9 mouse cellular contexts compared by ENCODE assay signal in the genomic region with DNA sequence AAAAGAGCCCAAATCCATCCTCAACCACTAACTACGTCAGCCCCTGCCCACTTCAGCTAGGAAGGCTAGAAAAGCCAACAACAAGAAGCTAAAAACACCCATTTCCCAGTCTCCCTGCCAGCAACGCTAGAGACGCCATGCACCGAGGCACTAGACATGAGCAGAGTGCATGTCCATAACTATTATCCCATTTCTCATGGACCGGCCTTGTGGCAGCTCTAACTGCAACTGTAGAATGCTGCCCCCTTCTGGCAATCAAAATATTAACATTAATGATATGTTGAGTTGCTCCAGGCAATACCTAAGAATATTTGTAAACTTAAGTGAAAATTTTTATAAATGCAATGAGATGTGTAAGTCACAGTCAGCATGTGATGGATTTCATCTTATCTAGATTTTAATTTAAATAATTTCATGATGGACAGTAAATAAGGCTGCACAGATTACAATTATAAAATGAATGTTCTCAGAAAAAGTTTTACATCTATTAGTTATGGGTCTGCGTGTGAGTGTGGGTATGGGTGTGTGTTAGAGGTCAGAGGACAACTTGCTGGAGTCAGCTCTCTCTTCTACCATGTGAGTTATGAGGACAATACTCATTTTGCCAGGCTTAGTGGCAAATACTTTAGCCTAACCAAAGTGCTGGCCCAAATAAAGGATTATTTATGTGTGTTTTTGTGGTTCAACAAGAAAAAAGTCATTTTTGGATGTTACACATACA.
DNase-seq lines count a peak whose midpoint lies in the region; ATAC-seq and TF ChIP-seq lines count a peak whose summit lies in the region.
"Had no signal": no experiment of that assay in that cellular context is flagged by ENCODE, and none has a peak within 500 bp of the region (broad histone marks: within the 10 kb centered on the region; RNA-seq: fewer than 3 reads in every experiment).

No protein-coding gene starts in this region.

- TF ChIP-seq CTCF in kidney, adult 2 months (conservative IDR thresholded peaks at IDR 0.05; ENCODE audit: insufficient read depth, insufficient read length, low read depth, low read length): peak; percentile 68
- peak; percentile 32 to 70; a peak in 3 of 4 replicates for TF ChIP-seq CTCF in CH12.LX (conservative IDR thresholded peaks at IDR 0.05 in 1 of 2, IDR thresholded peaks at IDR 0.05 in 1 of 2; ENCODE audit: low read depth in 2 of 2, low read length in 2 of 2)
- peak; percentile 82 for TF ChIP-seq CTCF in stomach, postnatal 0 days (IDR thresholded peaks at IDR 0.05; ENCODE audit: low read depth)

- H3K9me3 ChIP-seq in CH12.LX (replicated peaks; ENCODE audit: low read length): no peaks in the 10 kb centered on the region
- no peaks in the 10 kb centered on the region for H3K9me3 ChIP-seq in embryonic facial prominence, embryonic 11.5 days (replicated peaks; ENCODE audit: control insufficient read depth, low read length)
- H3K9me3 ChIP-seq in stomach, postnatal 0 days (ENCODE audit: control insufficient read depth, low read length): no peaks in the 10 kb centered on the region
- H3K9me3 ChIP-seq: embryonic facial prominence, embryonic 13.5 days had no signal

- no peaks in the 10 kb centered on the region for H3K4me1 ChIP-seq in kidney, adult 2 months (ENCODE audit: control insufficient read depth, insufficient read depth, low read length)
- H3K4me1 ChIP-seq in CH12.LX (ENCODE audit: control insufficient read depth in 1 of 2, insufficient read depth in 2 of 2): no peaks in the 10 kb centered on the region
- H3K4me1 ChIP-seq in embryonic facial prominence, embryonic 11.5 days (ENCODE audit: control insufficient read depth, insufficient read depth, low read length): no peaks in the 10 kb centered on the region
- H3K4me1 ChIP-seq in stomach, postnatal 0 days (replicated peaks; ENCODE audit: control insufficient read depth, insufficient read depth): no peaks in the 10 kb centered on the region
- H3K4me1 ChIP-seq: embryonic facial prominence, embryonic 13.5 days had no signal

- no peak for TF ChIP-seq POLR2A in kidney, adult 2 months (IDR thresholded peaks at IDR 0.05; ENCODE audit: low read depth, low read length)
- TF ChIP-seq POLR2A in CH12.LX (IDR thresholded peaks at IDR 0.05; ENCODE audit: low read depth, low read length): no peak

- no peaks in the 10 kb centered on the region for H3K27me3 ChIP-seq in kidney, adult 2 months (replicated peaks; ENCODE audit: control insufficient read depth, insufficient read depth, low read length)
- no peaks in the 10 kb centered on the region for H3K27me3 ChIP-seq in CH12.LX (replicated peaks)
- H3K27me3 ChIP-seq in embryonic facial prominence, embryonic 11.5 days (ENCODE audit: control insufficient read depth, insufficient read depth, low read length): no peaks in the 10 kb centered on the region
- no peaks in the 10 kb centered on the region for H3K27me3 ChIP-seq in stomach, postnatal 0 days (ENCODE audit: control insufficient read depth, insufficient read depth, low read length)
- H3K27me3 ChIP-seq: embryonic facial prominence, embryonic 13.5 days had no signal

- peak; percentile 67 for TF ChIP-seq RAD21 in CH12.LX (IDR thresholded peaks at IDR 0.05; ENCODE audit: low read depth, low read length)

- no peaks in the 10 kb centered on the region for H3K79me2 ChIP-seq in CH12.LX (replicated peaks; ENCODE audit: control insufficient read depth, extremely low read depth, insufficient read depth, poor library complexity, severe bottlenecking)

- ATAC-seq in embryonic facial prominence, embryonic 11.5 days (replicated peaks; ENCODE audit: insufficient number of reproducible peaks, low FRiP score, low TSS enrichment, low read depth): peak; percentile 48; the same call in 1 of the 2 replicates
- no peak for ATAC-seq in stomach, postnatal 0 days (ENCODE audit: low FRiP score, low TSS enrichment)

- no peak for TF ChIP-seq EP300 in CH12.LX (IDR thresholded peaks at IDR 0.05; ENCODE audit: low read length)
- TF ChIP-seq EP300 in stomach, postnatal 0 days (optimal IDR thresholded peaks at IDR 0.05): no peak

- H3K27ac ChIP-seq in kidney, adult 2 months (ENCODE audit: insufficient read depth, low read depth, low read length): no peak overlapping the region
- no peak overlapping the region for H3K27ac ChIP-seq in CH12.LX (ENCODE audit: insufficient read depth, low read depth)
- H3K27ac ChIP-seq in embryonic facial prominence, embryonic 11.5 days (replicated peaks; ENCODE audit: low read depth, low read length): no peak overlapping the region
- H3K27ac ChIP-seq in stomach, postnatal 0 days (replicated peaks): no peak overlapping the region
- H3K27ac ChIP-seq: embryonic facial prominence, embryonic 13.5 days had no signal

- no peak overlapping the region for H3K9ac ChIP-seq in CH12.LX (ENCODE audit: insufficient read depth, low read depth)
- no peak overlapping the region for H3K9ac ChIP-seq in embryonic facial prominence, embryonic 11.5 days (replicated peaks; ENCODE audit: low read length)
- no peak overlapping the region for H3K9ac ChIP-seq in stomach, postnatal 0 days (ENCODE audit: low read length)
- H3K9ac ChIP-seq: embryonic facial prominence, embryonic 13.5 days had no signal

- 44% methylated on average over 6 of the region's 6 CpGs for WGBS in kidney, adult 2 months
- WGBS in embryonic facial prominence, embryonic 11.5 days: 61% methylated on average over 6 of the region's 6 CpGs
- WGBS in stomach, postnatal 0 days: 56% methylated on average over 6 of the region's 6 CpGs

- no peak overlapping the region for H3K4me3 ChIP-seq in kidney, adult 2 months (ENCODE audit: insufficient read depth, low read depth, low read length)
- no peak overlapping the region for H3K4me3 ChIP-seq in CH12.LX (replicated peaks in 1 of 3; ENCODE audit: low read depth in 2 of 3, low read length in 2 of 3, poor library complexity in 1 of 3)
- no peak overlapping the region for H3K4me3 ChIP-seq in embryonic facial prominence, embryonic 11.5 days (ENCODE audit: low read depth, low read length)
- H3K4me3 ChIP-seq in stomach, postnatal 0 days (ENCODE audit: low read depth, low read length): no peak overlapping the region
- H3K4me3 ChIP-seq: embryonic facial prominence, embryonic 13.5 days had no signal

- in situ Hi-C loops in CH12.LX (cut with MboI; ENCODE audit: low pct_ligation_motif_present, low pct_unique_long_range_greater_than_20kb, low sequenced_read_pairs): loop anchor here (10.0 kb wide), 1 partner anchor 97 kb away; no protein-coding TSS in a partner anchor

- dilution Hi-C loops in CH12.LX (cut with MboI; ENCODE audit: extremely low pct_ligation_motif_present, extremely low pct_unique_long_range_greater_than_20kb, low sequenced_read_pairs): no loop called here

- DNase-seq in kidney, adult 2 months: peak; percentile 62
- no peak for DNase-seq in kidney, adult 11 months
- peak; percentile 39 for DNase-seq in CH12.LX (ENCODE audit: extremely low read depth)
- DNase-seq in adrenal gland, postnatal 25 days: peak; percentile 12
- DNase-seq in embryonic facial prominence, embryonic 11.5 days (ENCODE audit: low spot score): peak; percentile 77
- peak; percentile 70 for DNase-seq in induced T-regulatory cell, adult 2 months (ENCODE audit: low read depth)
- DNase-seq in lung, adult 18-20 months: peak; percentile 4 to 5
- DNase-seq in stomach, postnatal 0 days (ENCODE audit: low spot score): no peak

- no peak overlapping the region for H3K4me2 ChIP-seq in CH12.LX (ENCODE audit: insufficient read depth, low read depth, poor library complexity, severe bottlenecking)
- H3K4me2 ChIP-seq in embryonic facial prominence, embryonic 11.5 days (ENCODE audit: low read depth, low read length): no peak overlapping the region
- H3K4me2 ChIP-seq in stomach, postnatal 0 days (replicated peaks; ENCODE audit: low read depth): no peak overlapping the region
- H3K4me2 ChIP-seq: embryonic facial prominence, embryonic 13.5 days had no signal

- H3K36me3 ChIP-seq in kidney, adult 2 months (ENCODE audit: control insufficient read depth, insufficient read depth, low read length): no peaks in the 10 kb centered on the region
- peaks cover 0 to 12% of the 10 kb centered on the region in 2 experiments for H3K36me3 ChIP-seq in CH12.LX (replicated peaks in 1 of 2; ENCODE audit: control insufficient read depth in 1 of 2, insufficient read depth in 1 of 2, low read length in 1 of 2)
- no peaks in the 10 kb centered on the region for H3K36me3 ChIP-seq in embryonic facial prominence, embryonic 11.5 days (replicated peaks; ENCODE audit: control insufficient read depth, insufficient read depth, low read depth, low read length)
- H3K36me3 ChIP-seq in stomach, postnatal 0 days (ENCODE audit: control insufficient read depth, insufficient read depth, low read length): no peaks in the 10 kb centered on the region
- H3K36me3 ChIP-seq: embryonic facial prominence, embryonic 13.5 days had no signal

TF ChIP-seq in CH12.LX, 34 proteins besides CTCF, POLR2A, EP300 and RAD21:
- no peak for TF ChIP-seq ZNF384 (IDR thresholded peaks at IDR 0.05; ENCODE audit: low read depth, low read length)
- TF ChIP-seq MAZ (IDR thresholded peaks at IDR 0.05; ENCODE audit: low read depth, low read length): no peak
- no peak for TF ChIP-seq HCFC1 (IDR thresholded peaks at IDR 0.05; ENCODE audit: low read depth, low read length)
- no peak for TF ChIP-seq CHD1 (IDR thresholded peaks at IDR 0.05; ENCODE audit: low read depth, low read length)
- no peak for TF ChIP-seq MYC (IDR thresholded peaks at IDR 0.05; ENCODE audit: low read depth, low read length)
- peak; percentile 51 for TF ChIP-seq SMC3 (IDR thresholded peaks at IDR 0.05; ENCODE audit: low read depth, low read length)
- no peak for TF ChIP-seq JUND (conservative IDR thresholded peaks at IDR 0.05; ENCODE audit: low read depth, low read length)
- no peak for TF ChIP-seq CHD2 (IDR thresholded peaks at IDR 0.05; ENCODE audit: low read length)

Comparison
In these comparisons a context has a peak if more than half of its experiments do, and no peak if none do; other contexts are left out.
1. DNase-seq: peak in kidney, adult 2 months (single experiment), CH12.LX (single experiment), adrenal gland, postnatal 25 days (single experiment), embryonic facial prominence, embryonic 11.5 days (single experiment), induced T-regulatory cell, adult 2 months (single experiment) and lung, adult 18-20 months (2 of 2); none in kidney, adult 11 months (single experiment) and stomach, postnatal 0 days (single experiment).
2. Peak in every context shown above with its lines, with median percentiles within 50 percentile points of each other: CTCF ChIP-seq.